Mouse (Mus musculus) mouse embryonic stem cell (cell line): ENCODE measurements around the gene Cilp2.

Experiments
- in situ Hi-C, 2 experiments: fragments of 300-500 bp; cut with MboI; formaldehyde crosslinking; loops; 1 replicate in 1 of 2; 3 replicates in 1 of 2; pipeline ENCODE4 v1.14.3; 2019 to 2020; ENCODE audit warnings: low sequenced_read_pairs in 2 of 2, low pct_unique_long_range_greater_than_20kb in 1 of 2, mixed read lengths in 1 of 2; ENCODE audit not compliant: unreplicated experiment in 1 of 2

The Cilp2 gene

DNA sequence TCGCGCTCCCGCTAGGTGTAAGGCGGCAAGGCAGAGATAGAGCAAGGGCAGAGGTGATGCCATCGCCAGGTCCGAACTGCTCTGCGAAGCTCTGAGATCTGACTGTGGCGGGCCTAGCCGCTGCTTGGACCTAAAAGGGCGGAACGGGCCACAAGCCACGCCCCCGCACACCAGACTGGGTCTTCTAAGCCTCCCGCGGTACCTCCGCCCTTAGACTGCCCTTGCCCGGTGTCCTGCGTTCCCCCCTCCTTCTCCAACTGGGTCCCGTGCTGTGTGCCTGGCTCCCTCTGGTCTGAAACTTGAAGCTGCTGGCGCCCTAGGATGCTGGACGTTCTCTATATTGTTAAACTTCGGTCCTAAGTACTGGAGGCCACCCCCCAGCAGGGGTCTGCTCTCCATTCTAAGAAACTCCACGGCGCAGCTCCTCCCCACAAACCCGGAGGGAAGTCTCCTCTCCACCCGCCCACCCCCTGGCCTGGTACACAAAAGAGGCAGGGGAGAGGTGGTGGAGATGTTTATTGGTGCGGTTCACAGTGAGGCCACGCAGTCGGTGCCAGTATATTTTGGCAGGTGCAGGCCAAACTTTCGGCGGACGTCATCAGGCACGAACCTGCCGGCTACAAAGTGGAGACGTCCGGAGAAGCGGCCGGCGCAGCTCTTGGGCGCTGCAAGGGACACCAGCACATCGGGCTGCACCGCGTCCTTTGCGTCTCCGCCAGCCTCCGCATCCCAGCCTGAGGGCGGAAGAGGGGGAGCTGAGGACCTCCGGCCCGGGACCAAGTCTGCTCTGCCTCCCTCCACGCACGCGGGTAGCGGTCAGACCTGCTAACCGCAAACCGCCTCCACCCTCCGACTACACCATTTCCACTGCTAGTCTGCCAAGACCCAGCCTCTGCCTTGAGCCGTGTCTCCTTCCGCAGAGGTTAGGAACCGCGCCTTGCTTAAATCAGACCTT lies at the start of gene Cilp2:
TSS of gene Cilp2 (minus strand) at position 399 of the 955 bp plus-strand sequence.
- in situ Hi-C loops, result no loop called here

DNA sequence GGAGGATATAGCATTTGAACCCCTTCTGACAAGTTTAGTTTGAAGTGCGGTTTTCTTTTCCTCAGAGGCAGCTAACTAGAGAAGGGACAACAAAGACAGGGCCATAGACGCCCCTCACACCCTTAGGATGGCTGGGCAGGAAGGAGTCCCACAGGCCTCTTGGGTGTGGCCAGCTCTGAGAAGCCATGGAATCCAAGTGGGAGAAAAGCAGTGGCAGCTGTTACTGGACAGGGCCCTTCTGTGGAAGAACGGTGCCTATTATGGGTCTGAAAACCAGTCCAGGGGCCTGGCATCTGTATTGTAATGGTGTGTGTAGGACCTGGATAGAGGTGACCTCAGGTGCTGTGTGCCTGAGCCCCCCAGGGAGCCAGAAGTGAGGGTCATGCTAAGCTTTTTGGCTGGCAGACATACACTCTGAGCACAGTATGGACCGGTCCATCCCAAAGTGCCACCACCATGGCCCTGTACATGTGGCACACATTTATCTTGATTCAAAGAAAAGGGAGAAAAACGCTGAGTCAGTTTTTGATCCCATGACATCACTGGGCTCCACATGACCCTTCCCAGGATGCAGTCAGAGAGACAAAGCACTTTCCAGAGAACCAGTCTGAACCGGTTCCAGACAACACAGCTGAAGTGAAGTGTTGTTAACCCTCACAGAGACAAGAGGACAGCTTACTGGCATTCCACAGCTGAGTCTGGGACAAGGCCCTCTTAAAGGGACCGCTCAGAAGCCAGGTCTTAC lies 48.7 kb upstream of the Cilp2 start:
- in situ Hi-C loops, result no loop called here

DNA sequence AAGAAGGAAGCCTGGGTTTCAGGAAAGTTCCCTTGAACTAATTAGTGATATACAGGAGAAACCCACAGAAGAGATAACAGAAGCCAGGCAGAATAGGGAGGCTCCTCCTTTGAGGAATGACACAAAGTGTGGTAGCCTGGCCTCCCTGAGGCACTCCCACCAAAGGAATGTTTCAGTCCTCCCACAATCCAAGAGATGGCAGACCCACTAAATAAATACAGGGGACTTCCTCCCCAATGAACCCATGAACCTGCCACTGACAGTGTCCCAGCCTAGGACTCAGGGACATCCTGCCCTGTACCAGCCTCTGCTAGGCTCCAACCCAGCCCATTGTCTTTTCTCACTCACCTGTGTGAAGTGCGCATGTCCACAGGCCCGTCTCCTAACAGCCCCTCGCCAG lies 47.9 kb upstream of the Cilp2 start:
- in situ Hi-C loops, result no loop called here

DNA sequence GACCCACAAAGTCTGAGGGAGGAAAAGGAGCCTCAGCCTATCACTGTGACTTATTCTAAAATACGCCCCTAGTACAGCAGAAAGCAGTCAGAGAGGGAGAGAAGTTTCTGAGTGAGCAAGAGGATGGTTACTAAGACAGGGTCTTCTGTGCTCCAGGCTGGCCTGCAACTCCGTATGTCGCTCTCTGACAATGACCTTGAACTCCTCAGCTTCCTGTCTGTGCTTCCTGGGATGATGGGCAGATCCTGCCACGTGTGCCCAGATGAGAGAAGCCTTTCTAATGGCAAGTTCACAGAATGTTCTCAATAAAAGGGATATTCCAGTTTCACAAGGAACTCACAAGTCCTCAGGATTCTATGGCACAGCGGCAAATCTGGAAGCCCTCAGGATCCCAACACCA lies 47.1 kb upstream of the Cilp2 start:
- in situ Hi-C loops, result no loop called here

DNA sequence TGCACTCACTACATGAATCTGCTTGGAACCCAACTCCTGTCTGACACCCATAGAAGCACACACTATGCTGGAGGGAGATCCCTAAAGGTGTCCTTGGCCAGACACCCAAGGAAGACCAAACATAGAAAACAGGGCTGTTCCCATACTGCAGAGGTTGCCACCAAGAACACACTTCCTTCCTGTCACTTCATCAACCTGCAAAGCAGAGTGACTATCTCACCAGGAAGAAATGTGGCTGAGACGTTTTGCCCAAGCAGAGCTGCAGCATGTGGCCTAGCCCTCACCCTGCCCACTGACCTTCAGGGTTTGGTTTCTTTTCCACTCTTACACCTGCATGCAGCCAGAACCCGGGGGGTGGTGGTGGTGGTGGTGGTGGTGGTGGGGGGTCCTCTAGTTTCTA lies 46.3 kb upstream of the Cilp2 start:
- in situ Hi-C loops, result no loop called here

DNA sequence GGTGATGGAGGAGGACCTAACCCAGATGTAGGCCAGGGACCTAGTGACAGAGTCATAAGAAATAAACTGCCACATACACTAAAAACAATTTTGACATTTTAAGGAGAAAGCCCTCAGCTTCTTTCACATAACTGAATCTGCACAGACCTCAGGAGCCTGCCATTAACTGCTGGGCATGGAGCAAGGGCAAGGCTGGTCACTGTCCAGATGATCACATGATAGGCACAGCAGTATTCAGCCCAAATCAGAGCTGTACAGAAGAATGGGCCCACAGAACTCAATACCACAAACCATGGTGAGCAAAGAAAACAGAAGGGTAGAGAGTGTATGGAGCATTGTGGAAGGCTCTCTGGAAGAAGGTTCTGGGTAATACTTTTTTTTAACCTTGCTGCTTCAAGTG lies 39.4 kb upstream of the Cilp2 start:
- in situ Hi-C loops, result no loop called here

DNA sequence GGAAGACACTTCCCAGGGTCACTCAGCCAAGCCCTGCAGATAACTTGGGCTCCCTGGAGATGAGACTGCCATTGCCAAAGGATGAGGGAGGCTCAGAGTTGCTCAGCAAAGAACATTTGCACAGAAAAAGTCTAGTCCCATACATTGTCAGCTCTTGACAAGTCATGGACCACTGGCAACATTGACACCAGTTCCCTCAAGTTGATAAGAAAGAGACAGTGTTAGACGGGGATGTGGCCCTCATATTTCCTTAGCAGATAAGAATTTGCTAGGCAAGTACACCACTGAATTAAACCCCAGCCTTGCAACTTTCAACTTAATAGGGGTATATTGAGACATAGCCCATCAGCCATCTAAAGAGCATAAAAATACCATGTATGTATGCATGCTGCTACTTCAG lies 36.5 kb upstream of the Cilp2 start:
- in situ Hi-C loops, result no loop called here

DNA sequence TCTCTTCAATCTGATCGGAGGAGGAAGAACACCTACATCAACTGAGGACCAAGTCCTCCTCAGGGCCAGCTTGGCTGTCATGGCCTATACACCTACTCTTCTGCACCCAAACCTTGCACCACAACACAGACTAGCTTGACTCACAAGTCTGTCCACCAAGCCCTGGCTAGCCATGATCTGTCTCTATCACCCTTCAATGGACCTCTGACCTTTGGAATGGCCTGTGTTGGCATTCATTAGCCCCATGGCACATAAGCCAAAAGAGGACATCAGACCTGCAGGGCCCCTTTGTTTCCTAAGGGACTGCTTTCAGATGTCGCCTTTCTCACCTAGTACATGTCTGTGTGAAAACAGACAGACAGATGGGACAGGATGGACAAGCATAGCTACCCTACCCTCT lies 33.7 kb upstream of the Cilp2 start:
- in situ Hi-C loops, result no loop called here

DNA sequence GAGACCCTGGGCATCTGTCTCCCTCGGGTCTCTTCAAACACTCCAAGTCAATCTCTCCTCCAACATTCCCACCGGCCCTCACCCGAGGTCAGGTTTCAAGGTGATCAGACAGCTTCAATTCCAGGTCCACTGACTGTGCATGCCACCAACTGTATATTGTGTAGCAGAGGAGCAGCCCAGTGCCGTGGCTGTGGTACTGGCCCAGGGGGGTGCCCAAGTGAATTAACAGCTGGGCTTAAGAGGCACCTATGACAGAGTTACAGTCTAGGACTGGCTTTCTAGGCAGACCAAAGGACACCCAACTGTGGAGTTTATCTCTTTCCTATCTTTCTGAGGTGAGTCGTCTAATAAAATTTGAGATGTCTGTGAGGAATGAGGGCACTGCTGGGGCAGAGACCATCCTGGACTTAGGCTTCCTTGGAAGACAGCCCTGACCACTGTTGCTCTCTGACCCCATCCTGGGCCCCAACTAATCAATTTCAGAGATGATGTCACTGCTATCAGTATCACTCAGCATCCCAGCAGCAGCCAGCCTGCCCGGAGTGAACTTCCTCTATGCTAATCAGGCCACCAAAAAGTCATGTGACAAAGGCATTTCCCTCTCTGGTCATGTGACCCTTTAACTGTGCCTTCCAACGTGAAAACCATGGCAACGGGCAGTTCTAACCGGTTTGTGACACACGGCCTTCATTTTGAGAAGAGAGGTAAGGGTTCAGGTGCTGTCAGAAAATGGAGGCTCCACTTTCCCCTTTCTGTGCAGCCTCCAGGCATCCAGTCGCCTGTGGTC lies 32.6 kb upstream of the Cilp2 start:
- in situ Hi-C loops, result loop anchor here in 1 of 2 experiments (5.0 kb wide), 1 partner anchor 77 kb away; the partner anchor contains the start of gene Gatad2a

DNA sequence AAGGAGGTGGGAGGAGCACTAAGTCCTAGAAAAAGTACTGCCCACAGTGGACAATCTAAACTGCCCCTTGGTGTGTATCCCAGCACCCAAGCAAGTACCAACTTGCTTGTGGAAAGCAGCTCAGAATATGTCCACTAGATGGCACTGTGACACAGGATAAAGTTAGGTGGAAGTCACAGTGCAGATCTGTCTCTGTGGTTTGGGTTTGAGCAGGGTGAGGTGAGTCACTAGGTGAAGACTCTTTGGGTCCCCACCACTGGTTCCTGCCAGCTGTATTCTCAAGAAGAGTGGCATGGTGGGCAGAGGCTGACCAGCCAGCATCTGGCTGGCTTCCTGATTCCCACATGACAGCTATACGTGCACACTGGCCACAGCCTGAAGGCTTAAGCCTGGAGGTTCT lies 31.5 kb upstream of the Cilp2 start:
- in situ Hi-C loops, result loop anchor here in 1 of 2 experiments (5.0 kb wide), 1 partner anchor 78 kb away; the partner anchor contains the start of gene Gatad2a

DNA sequence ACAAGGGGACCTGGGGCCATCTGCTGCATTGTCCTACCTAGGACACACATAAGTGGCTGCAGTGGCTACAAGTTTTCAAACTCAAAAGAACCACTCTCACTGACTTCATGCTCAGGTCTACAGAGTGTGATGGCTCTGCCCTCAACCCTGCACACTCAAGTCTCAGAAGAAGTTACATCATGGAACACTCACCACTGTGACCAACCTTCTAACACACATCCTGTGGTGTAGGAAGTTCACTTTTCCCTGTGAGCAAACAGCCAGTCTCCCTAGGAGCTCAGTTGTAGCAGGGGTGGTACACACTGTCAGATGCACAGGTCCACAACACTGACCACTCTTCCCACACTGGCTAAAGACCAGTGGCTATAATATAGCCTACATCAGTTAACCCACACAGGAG lies 31.0 kb upstream of the Cilp2 start:
- in situ Hi-C loops, result loop anchor here in 1 of 2 experiments (5.0 kb wide), 1 partner anchor 79 kb away; the partner anchor contains the start of gene Gatad2a

DNA sequence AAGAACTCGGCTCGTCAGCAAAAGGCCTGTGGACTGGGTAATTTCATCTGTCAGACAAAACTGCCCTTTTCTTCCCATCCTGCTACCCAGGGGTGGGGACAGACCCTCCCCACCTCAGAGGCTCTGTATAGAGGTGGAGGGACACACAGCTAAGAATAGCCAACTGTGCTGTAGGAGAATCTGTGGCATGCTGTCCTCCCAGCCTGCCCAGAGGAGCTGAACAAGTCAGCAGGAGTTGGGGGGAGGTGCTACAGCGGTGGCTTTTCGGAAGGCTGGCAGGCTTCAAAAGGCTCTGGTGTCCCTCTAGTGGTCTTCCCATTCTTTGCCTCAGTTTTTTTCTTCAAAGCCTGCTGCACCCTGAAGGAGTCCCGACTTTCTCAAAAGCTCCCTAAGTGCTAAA lies 28.3 kb upstream of the Cilp2 start:
- in situ Hi-C loops, result loop anchor here in 1 of 2 experiments (5.0 kb wide), 1 partner anchor 82 kb away; the partner anchor contains the start of gene Gatad2a

DNA sequence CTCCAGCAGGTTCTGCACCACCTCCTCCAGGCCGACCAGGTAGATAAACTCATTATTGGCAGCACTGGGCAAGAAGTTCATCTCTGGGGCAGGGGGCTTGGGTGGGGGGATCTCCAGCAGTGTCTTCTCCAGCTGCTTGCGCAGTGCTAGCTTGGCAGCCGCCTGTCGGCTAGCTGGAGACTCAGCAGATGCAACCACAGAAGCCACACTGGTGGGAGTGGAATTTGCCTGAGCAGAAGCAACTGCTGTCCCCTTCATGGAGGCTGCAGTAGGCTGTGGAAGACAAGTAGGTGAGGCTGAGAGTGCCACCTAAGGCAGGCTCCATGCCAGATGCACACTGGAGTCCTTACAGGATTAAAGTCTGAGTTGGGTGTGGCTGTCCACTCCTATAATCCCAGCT lies 27.0 kb upstream of the Cilp2 start:
- in situ Hi-C loops, result no loop called here

DNA sequence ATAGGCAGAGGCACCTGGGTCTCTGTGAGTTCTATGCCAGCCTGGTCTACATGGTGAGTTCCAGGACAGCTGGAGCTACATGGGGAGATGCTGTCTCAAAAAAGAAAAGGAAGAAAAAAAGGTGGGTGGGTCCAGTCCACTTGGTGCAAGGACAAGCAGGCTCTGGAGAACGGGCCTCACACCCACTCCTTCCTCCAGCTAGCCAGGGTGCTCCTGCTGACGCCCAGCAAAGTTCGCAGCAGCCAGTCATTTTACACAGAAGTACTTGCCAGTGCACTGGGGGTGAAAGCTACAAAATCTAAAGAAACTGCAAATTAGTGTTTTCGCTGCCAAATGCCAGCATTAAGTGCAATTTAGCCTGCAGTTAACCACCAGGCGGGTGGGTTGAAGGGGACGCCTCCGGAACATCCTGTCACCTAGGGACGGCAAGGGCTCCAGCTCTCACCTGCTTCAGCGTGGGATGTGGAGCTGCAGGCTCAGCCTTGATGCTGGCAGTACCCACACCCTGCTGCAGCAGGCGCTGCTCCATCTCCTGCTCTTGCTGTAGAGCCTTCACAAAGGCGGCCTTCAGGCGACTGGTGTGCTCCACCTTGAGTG lies 25.1 kb upstream of the Cilp2 start:
- in situ Hi-C loops, result no loop called here

DNA sequence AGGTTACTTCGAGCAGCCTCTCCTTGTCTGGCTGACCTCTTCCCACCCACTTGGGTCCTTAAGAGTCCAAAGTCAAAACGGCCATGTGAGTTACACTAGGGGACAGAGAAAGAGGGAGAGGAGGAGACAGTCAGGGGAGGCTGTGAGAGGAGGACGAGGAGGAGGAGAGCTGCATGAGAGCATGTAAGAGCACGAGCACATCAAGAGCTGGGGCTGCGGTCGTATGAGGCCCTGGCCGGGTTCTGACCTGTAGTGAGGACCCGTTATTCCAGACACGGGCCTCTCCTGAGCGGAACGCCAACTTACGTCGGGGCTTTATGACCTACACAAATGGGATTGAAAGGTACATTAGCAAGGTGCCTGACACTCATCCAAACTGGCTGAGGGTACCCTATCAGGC lies 24.4 kb upstream of the Cilp2 start:
- in situ Hi-C loops, result no loop called here

DNA sequence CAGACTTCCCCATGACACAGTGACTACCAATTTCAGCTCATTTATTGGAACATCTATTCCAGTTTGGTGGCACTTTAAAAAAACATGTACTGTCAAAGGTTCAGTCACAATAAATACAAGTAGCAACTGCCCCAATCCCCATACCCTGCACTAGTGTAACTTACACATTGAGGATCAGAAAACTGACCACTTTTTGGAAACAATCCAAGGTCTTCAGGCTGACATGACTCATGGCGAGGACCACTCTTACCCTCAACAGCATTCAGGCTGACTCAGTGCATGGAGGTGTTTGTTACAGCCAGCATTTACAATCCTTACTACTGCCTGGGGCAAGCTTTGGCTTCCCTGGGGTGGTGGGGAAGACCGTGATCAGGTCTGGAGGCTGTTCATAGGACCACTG lies 19.6 kb upstream of the Cilp2 start:
- in situ Hi-C loops, result no loop called here

DNA sequence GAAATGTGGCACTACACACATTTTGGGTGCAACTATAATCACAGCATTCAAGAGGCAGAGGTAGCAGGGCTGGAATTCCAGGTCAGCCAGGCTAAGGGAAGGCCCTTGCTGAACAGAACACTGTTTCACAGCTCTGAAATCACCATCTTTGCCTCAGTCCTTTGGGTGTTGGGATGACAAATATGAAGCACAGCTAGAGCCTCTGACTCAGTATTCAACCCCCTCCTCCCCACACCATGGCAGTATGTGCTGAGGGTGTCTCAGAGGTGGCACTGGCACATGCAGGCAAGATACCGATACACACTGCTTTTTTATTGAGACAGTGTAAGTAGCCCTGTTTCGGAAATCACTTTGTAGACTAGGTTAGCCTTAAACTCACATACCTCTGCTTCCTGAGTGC lies 18.8 kb upstream of the Cilp2 start:
- in situ Hi-C loops, result no loop called here

DNA sequence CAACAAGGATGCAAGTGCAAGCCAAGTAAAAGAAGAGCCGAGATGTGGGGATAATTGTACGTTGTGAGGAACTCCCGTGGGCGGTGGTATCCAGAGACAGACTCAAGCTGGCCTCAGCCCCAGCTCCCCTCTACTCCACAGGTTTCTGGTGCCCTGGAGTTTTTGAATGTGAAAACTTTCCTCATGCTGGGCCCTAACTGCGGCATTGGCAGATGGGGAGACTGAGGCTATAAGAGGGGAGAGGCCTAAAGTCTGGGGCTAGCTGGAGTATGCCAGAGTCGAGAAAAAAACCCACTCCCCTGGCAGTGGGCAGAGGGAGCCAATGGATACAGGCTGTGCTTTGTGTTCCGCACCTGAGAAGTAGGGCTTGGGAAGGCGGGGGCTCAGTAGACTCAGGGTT lies 16.6 kb upstream of the Cilp2 start:
- in situ Hi-C loops, result no loop called here
